Mouse (Mus musculus) ES-Bruce4 (cell line): Measurements from ENCODE around the gene Oit3.

Experiments
- CTCF ChIP-seq: IDR thresholded peaks from one replicate; pipeline ENCODE4 v1.8.1; 2011; ENCODE audit warnings: low read depth, low read length
- EP300 ChIP-seq: IDR thresholded peaks from 2 replicates; pipeline ENCODE4 v1.6.1; 2011; ENCODE audit warnings: low read depth, low read length; ENCODE audit not compliant: insufficient read depth

DNA sequence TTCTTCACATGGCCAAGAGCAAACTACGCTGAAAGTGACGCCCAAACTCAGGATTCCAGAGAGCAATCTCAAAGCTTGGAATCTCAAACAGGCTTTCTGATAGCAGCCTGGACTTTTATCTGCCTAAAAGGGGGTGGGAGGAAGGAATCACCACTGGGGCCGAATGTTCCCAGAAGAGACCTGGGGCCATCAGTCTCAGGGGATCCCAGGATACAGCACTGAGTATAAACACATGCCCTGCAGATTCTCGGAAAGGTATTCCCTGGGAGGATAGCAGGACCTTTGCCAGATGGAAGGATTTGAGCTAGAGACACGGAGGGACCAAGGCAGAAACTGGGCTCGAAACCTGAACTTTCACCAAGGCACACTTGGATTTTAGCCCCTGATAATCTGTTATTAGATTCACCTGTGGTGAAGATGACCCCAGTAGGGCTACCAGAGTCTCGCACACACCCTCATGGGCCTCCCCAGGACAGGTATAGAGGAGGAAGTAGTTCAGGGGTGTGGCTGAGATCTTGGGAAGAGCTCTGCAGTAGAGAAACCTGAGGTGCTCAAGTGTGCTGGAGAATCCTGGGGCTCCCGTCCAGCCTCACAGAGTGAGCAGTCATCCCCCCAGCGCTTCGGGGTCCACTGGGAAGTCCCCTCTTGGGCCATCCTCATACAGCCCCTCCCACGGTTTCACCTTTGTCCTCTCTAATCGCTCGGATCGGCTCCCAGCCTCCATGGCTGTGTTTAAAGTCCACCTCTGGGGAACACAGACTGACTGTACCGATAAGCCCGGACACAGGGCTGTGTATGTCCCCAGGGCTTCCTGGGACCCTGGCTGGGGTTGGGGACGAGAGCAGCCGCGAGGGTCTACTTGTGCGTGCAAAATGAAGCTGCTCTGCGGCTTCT lies 38.4 kb downstream of the Oit3 start, which contains the start of gene Pla2g12b:
- TF ChIP-seq EP300 (no peak), CTCF (no peak)
